Mouse (Mus musculus) heart, adult 2 months (tissue): ENCODE results near the gene Xylb.

ENCODE experiments used
- CTCF ChIP-seq: fragments of 200-600 bp; IDR thresholded peaks from 2 replicates; pipeline ENCODE4 v1.8.1; 2022; ENCODE audit warnings: antibody characterized with exemption, mild to moderate bottlenecking, moderate library complexity
- EP300 ChIP-seq: fragments of 200-500 bp; IDR thresholded peaks from 2 replicates; pipeline ENCODE4 v1.6.1; 2011; ENCODE audit warnings: low read depth, low read length, control low read depth; ENCODE audit not compliant: insufficient read depth

DNA sequence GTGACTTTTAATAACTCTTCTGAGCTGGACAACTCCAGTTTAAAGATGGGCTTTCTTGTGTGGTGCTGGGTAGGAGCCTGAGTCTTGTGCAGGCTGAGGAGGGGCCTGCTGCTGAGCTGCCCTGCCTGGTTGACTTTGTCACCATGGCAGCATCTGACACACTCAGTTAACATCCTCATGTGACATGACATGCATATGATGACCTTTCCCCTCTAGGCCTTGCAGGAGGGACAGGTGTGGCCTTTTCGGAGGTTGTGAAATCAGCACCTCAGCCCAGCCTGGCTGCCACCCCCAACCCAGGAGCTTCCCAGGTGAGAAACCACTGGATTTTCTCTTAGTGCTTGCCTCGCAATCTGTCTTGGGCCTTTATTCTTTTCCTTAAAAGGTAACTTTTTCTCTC, 33.0 kb downstream of the Xylb start:
- no peak for TF ChIP-seq EP300
- TF ChIP-seq CTCF, result no peak
